Mouse (Mus musculus) right cerebral cortex, adult 18-20 months (tissue): ENCODE data around the gene Plekhn1.

ENCODE experiments used
- DNase-seq: peaks from one replicate; pipeline ENCODE4 v3.0.0; 2022; ENCODE audit warnings: mixed read lengths

Plekhn1 gene

DNA sequence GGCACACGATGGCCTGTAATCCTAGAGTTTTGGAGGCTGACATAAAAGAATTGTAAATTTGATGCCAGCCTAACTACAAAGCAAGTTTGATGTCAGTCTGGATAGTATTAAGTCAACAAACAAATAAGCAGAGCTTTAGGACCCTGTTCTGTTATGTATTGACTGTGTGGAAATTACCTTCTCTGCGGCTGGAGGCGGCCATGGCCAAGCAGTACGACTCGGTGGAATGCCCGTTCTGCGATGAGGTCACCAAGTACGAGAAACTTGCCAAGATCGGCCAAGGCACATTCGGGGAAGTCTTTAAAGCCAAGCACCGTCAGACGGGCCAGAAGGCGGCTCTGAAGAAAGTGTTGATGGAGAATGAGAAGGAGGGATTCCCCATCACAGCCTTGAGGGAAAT lies 21.5 kb downstream of the Plekhn1 start:
- no peak for DNase-seq

GRCm38 (mm10) chr4:156209963-156210635 lies 24.6 kb downstream of the Plekhn1 start:
- no peak for DNase-seq

- DNase-seq, result no peak
Measured at GRCm38 (mm10) chr4:156208872-156209271, 25.8 kb downstream of the Plekhn1 start.

DNA sequence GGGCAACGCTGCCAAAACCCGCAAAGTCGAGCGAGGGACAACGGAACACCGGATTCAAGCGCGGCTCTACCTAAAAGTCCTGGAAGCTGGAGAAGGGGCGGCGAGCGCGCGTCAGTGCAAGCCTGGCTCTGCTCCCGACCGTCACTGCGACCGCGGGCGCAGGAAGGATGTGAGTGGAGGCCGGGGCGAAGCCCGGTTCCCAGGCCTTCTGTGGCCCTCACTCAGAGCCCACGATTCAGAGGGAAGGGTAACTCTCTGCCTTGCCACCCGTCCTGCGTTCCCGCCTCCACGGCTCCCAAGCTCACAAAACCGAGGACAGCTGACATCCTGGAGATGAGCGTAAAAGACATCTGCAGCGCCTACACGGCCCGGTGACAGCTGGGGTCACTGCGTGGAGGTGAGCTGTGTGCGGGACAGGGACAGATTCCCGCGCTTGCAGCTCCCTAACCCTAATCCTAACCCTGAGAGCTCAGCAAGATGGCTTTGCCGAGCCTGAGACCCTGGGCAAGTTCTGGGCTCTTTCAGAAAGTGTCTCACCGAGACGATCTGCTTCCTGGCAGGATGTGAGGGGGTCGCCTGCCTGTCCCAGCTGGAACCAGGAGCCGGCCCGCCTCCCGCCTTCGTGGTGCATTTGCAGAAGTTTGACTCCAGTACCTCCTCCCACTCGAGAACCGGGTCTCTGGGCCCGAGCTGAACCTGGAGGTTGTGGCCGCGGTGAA lies 31.1 kb downstream of the Plekhn1 start:
- no peak for DNase-seq

DNA sequence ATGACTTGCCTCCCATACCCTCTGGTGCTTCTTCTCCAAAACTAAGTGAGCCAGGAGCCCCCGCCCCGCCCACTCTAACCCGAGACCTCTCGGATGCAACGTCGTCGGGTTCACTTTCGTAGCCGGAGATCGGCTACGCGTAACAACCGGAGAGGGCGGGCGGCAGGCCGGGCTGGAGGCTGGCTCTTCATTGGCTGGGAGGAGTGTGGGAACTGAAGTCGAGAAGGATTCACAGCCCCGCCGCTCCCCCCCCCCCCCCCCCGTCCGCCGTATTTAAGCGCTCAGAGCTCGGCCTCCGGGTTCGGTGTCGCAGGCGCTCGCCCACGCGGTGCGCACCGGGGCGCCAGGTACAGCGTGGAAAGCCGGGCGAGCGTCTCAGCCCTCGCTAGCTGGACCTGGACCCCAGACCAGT lies 31.6 kb downstream of the Plekhn1 start, which contains the start of gene AW011738:
AW011738 (plus strand) TSS at position 304 of the 412 bp plus-strand sequence.
- DNase-seq, result peak; percentile 68

DNA sequence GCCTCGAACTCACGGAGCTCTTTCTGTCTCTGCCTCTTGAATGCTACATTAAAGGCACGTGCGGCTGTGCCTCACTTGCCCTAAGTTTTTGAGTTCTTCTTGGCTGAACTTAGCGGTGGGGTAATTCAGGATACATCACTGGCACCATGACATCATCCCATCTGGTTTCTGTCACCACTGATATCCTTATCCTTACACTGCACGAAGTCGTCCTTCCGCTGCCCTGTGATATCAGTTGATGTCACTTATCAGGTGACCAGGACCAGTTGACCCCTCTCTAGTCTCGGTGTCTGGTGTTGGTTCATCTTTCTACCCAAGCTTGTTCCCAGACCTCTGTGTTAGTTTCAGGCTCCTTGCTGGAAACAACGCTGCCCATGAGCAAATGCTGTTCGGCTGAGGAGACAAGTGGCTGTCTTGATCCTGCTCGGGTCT lies 32.2 kb downstream of the Plekhn1 start:
- DNase-seq, result no peak

DNA sequence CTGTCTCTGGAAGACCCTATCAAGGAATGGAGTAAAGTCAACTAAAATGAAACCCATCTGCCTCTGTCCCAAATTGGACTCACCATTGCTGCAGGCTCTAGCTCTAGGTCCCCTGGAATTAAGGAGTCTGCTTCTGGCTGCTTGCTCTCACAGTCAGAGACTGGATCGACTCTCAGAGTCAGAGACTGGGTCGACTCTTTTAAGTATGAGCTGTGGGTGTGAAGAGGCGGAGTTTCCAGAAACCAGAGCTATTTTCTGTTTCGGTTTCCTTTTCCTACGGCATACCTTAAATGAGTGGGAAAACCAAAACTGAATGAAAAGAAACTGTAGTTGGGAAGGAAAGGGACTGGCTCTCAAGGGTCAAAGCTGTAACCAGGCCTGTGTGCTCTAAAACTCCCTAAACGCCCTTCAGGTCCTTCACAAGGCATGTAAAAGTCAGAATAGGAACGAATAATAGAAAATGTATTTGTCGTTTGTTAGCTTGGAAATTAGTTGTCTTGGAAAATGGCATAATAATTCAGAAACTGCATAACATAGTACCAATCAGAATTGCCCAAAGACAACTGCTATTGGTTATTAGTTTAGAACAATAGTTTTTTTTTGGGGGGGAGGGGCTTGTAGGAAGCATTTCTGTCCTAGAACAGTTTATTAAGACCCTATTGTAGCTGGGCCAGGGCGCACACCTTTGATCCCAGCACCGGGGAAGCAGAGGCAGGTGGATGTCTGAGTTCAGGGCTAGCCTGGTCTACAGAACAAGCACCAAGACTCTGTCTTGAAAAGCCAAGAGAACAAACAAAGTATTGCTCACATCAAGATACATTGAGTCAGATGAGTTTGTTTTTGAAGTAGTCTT lies 33.8 kb downstream of the Plekhn1 start, which contains the start of gene Isg15:
Isg15 (minus strand) TSS at position 196 of the 853 bp plus-strand sequence.
- no peak for DNase-seq

GRCm38 (mm10) chr4:156197829-156198205 lies 36.8 kb downstream of the Plekhn1 start:
- peak; percentile 67 for DNase-seq

GRCm38 (mm10) chr4:156197131-156197828 lies 37.4 kb downstream of the Plekhn1 start, which contains the start of gene Agrn:
Gene Agrn (minus strand): TSS chr4:156197488.
- DNase-seq, result peak; percentile 45

DNA sequence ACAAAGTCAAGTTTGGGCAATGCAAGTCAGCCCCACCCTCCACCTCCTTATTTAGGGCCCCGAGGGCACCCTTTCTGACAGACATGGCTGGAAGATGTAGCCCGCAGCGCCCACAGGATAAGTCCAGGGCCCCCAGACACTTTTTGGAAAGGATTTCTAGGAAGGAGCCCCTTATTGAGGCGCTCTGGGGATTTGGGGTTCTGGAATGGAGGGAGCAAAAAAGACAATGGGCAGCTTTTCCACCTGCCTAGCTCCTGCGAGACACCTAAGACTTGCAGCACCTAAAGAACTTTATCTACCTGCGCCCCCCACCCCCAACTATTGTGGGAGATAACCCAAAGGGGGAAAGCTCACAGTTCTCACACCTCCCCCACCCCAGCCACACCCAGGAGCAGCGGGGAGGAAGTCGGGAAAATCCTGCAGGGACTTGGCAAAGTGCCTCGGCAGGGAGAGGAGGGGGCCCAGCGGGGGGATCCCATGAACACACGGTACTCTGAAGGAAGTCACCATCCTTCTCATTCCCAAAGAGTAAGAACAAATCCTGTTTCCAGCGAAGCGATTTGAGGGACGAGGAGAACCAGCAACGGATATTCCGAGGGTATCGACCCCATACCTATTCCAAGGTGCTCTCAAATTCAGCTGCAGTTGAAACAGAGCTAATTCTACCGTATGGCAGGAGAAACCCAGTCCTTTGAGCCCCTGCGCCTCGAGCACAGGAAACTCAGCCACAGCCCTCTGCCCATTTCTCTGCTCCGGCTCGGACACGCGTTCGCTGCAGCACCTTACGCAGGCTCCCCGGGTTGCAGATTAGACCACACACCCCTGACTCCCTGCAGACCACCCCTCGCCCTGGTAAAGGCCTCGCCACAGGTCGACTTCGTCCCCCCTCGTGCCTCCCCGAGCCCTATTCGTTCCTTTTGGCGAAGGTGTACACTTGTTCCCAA lies 38.5 kb downstream of the Plekhn1 start:
- DNase-seq, result peak; percentile 45

DNA sequence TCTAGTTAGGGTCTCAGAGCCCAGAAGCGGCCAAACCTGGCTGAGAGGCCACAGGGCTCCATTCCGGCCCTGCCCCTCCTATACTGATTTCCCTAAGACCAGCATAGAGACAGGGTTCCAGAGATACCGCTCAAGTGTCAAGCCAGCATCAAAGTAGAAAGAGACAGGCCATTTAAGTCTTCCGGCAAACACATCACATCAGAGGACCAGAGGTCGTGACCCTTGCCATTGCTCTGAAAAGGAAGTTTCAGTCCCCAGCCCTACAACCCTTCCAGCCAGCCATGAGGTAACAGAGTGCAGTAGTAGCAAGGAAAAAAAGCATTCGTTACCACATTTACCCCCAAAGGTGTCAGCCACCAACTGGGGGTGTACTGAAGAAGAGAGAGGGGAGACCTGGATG lies 40.3 kb downstream of the Plekhn1 start:
- DNase-seq, result no peak

GRCm38 (mm10) chr4:156193906-156194305 lies 40.8 kb downstream of the Plekhn1 start:
- no peak for DNase-seq

DNA sequence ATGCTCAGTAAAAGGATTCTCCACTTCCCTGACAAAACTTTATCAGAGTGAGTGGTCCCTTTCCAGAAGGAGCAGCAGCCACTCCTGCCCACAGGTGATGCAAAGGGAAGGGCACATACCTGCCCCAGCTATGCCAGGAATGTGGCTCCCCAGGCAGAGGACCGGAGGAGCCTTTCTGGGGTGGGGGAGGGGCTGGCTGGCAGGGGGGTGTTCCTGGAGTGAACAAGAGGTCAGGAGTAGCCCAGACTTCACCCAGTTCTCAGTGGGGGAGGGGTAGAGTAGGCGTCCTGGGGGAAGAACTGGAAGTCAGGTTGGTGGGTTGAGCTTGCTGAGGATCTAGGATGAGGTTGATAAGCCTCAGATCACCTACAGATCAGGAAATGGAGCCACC lies 41.5 kb downstream of the Plekhn1 start:
- no peak for DNase-seq

- no peak for DNase-seq
Measured at GRCm38 (mm10) chr4:156192421-156193199, 42.0 kb downstream of the Plekhn1 start.

DNA sequence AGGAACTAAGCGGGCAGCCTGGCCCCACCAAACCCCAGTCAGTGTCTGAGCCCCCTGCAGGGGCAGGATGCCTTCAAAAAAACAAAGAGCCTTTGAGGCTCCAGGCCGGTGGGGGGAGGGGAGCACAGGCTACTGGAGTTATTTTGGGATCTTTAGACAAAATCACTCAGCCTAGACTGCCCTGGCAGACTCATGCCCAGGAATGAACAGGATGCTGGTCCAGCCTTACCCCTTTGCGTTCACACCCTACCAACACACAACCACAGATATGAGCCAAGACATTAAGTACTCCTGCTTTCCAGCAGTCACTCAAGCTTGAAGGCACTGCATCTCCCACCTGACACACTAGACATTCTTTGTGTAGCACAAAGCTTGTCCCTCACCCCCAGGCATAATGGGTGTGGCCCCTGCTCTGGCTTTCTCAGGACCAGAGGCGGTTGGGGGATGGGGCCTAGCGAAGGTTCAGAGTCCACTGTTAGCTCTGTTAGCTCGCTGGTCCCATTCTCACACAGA lies 45.8 kb downstream of the Plekhn1 start:
- DNase-seq, result no peak

GRCm38 (mm10) chr4:156188162-156188810 lies 46.4 kb downstream of the Plekhn1 start:
- DNase-seq, result no peak

DNA sequence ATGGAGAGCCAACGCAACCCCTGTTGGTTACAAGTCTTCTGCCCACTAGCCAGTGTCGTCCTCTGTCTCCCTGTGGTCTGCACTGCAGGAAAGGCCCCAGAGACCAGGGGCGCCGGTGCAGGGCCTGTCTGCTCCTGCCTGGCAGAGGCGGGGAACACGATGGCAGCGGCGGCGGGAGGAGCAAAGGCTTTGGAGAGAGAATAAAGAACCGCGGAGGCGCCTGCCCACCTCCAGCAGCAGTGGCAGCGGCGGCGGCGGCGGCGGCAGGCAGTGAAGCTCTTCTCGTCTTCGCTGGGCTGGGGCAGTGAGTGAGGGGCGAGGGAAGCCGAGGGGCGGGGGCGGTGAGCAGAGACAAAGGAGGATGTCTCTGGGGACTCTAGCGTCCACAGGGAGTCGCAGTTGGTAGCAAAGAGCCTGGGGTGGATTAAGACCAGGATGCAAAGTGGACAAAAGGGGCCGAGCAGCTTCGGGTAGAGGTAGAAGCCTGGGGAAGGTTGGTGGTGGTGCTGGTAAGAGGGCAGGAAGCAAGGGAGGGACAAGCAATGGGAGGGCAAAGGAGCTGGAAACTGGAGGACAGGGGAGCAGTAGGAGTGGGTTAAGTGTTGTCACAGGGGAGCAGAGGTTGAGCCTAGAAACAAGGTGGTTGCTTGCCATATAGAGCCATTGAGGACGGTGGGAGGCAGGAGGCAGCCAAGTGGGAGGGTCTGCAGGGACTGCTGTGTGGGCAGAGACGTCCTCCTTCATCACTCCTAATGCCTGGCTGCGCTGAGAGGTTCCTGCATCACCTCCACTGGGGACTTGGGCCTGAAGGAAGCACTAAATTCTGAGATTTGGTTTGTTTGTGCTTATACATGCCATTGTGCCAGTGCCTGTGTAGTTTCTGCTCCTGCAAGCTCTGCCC lies 48.5 kb downstream of the Plekhn1 start:
- DNase-seq, result peak; percentile 77

DNA sequence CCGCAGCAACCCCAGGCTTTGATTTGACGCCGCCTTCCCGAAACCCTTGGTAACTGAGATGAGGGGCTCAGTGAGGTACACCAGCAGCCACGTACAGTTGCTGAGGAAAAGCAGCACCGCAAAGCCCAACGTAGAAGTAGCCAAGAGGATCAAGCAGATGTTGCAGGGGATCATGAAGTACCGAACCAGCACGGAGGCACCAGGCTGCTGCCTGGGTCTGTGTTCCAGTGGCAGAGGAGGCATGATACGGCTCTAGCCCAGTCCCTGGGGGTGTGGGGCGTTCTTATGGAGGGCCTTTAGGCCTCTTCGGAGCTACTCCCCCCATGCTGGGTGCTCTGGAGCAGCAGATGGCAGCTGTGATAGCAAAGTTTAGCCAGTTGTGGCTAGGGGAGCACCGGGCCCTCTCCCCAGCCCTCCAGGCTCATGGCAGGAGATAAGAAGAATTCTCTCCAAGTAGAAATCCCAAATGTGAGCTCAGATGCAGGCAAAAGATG lies 49.2 kb downstream of the Plekhn1 start:
- DNase-seq, result no peak
